In genomic region chr19:60874064-60874694, GRCm38 (mm10) we compare ENCODE assay signal across 8 mouse cellular contexts. TPM values are rescaled to one million over a fixed set of nuclear protein-coding genes. Genes with fewer than 3 reads are reported as not detected.
DNase-seq lines count a peak whose midpoint lies in the region; ATAC-seq and TF ChIP-seq lines count a peak whose summit lies in the region.

Prdx3 (minus strand) TSS chr19:60874556.

- peak; percentile 99 for DNase-seq in MEL (ENCODE audit: low read depth, low spot score)
- DNase-seq in cerebellum, adult 2 months: peak; percentile 96
- peak; percentile 92 for DNase-seq in forelimb bud, embryonic 11.5 days (ENCODE audit: low read depth, low spot score)
- peak; percentile 91 for DNase-seq in layer of hippocampus, adult 9-10 months (ENCODE audit: low spot score)
- peak; percentile 78 for DNase-seq in ovary, postnatal 10 days (ENCODE audit: low spot score)
- peak; percentile 96 to 97 for DNase-seq in thymus, postnatal 10 days (ENCODE audit: low spot score in 2 of 2)

- H3K27ac ChIP-seq in MEL (ENCODE audit: control insufficient read depth, low read depth, low read length): peak within 1 kb of the TSS; percentile 96
- peak within 1 kb of the TSS; percentile 23 for H3K27ac ChIP-seq in cerebellum, adult 2 months (ENCODE audit: insufficient read depth, low read length)
- peak within 1 kb of the TSS; percentile 81 for H3K27ac ChIP-seq in lung, embryonic 16.5 days (ENCODE audit: low read length)

- H3K4me1 ChIP-seq in MEL (ENCODE audit: control insufficient read depth in 1 of 2, insufficient read depth in 2 of 2, low read length in 2 of 2): peaks cover 22 to 26% of the 10 kb centered on the region in 2 experiments
- no peaks in the 10 kb centered on the region for H3K4me1 ChIP-seq in cerebellum, adult 2 months (ENCODE audit: control insufficient read depth, insufficient read depth, low read length)
- peaks cover 10% of the 10 kb centered on the region; the same call in 1 of the 2 replicates for H3K4me1 ChIP-seq in lung, embryonic 16.5 days (replicated peaks; ENCODE audit: control insufficient read depth, insufficient read depth, low read length)

- H3K4me2 ChIP-seq in lung, embryonic 16.5 days (ENCODE audit: low read depth, low read length): peak within 1 kb of the TSS; percentile 66

- peak; percentile 94 to 97 for TF ChIP-seq POLR2A in MEL (IDR thresholded peaks at IDR 0.05; ENCODE audit: control insufficient read depth in 1 of 2, insufficient read depth in 1 of 2, low read depth in 1 of 2, low read length in 2 of 2, poor library complexity in 1 of 2)
- peak; percentile 75 for TF ChIP-seq POLR2A in cerebellum, adult 2 months (IDR thresholded peaks at IDR 0.05; ENCODE audit: borderline replicate concordance, insufficient read depth, low read length)

- no peaks in the 10 kb centered on the region for H3K27me3 ChIP-seq in MEL (ENCODE audit: control insufficient read depth in 1 of 2, insufficient read depth in 2 of 2, low read length in 2 of 2)
- no peaks in the 10 kb centered on the region for H3K27me3 ChIP-seq in cerebellum, adult 2 months (ENCODE audit: control insufficient read depth, insufficient read depth, low read length)
- no peaks in the 10 kb centered on the region for H3K27me3 ChIP-seq in lung, embryonic 16.5 days (ENCODE audit: control insufficient read depth, insufficient read depth, low read depth, low read length)

- no peak for TF ChIP-seq RAD21 in MEL (IDR thresholded peaks at IDR 0.05; ENCODE audit: low read depth, low read length)

- peaks cover 18% of the 10 kb centered on the region for H3K79me2 ChIP-seq in MEL (ENCODE audit: control insufficient read depth, insufficient read depth, low read length, poor library complexity)

- peaks cover 20 to 36% of the 10 kb centered on the region in 2 experiments for H3K36me3 ChIP-seq in MEL (ENCODE audit: control insufficient read depth in 1 of 2, insufficient read depth in 2 of 2, low read length in 2 of 2)
- peaks cover 8% of the 10 kb centered on the region for H3K36me3 ChIP-seq in lung, embryonic 16.5 days (ENCODE audit: control insufficient read depth, insufficient read depth, low read length)

- TF ChIP-seq CTCF in MEL (IDR thresholded peaks at IDR 0.05 in 2 of 3, conservative IDR thresholded peaks at IDR 0.05 in 1 of 3; ENCODE audit: control insufficient read depth in 1 of 3, insufficient read depth in 1 of 3, low read depth in 2 of 3, low read length in 3 of 3, poor library complexity in 1 of 3, severe bottlenecking in 1 of 3): no peak
- TF ChIP-seq CTCF in cerebellum, adult 2 months (IDR thresholded peaks at IDR 0.05; ENCODE audit: borderline replicate concordance, insufficient read depth, low read depth, low read length): no peak

- peak; percentile 99 for ATAC-seq in hematopoietic stem cell, adult 5-6 weeks (replicated peaks in 1 of 2; ENCODE audit: insufficient read depth in 1 of 2, low FRiP score in 2 of 2, low TSS enrichment in 1 of 2, low read depth in 1 of 2, poor library complexity in 2 of 2, severe bottlenecking in 2 of 2)
- peak; percentile 99 for ATAC-seq in lung, embryonic 16.5 days (ENCODE audit: low read depth)

- no peak; a peak in 1 of 4 replicates for TF ChIP-seq EP300 in MEL (IDR thresholded peaks at IDR 0.05; ENCODE audit: low read depth in 1 of 2, low read length in 2 of 2)

- peak within 1 kb of the TSS; percentile 59 to 97 for H3K4me3 ChIP-seq in MEL (ENCODE audit: control insufficient read depth in 1 of 2, insufficient read depth in 1 of 2, low read depth in 2 of 2, low read length in 2 of 2)
- peak within 1 kb of the TSS; percentile 53 for H3K4me3 ChIP-seq in cerebellum, adult 2 months (replicated peaks; ENCODE audit: insufficient read depth, low read depth, low read length)
- peak within 1 kb of the TSS; percentile 69 for H3K4me3 ChIP-seq in lung, embryonic 16.5 days (ENCODE audit: low read length)

- peak within 1 kb of the TSS; percentile 72 for H3K9ac ChIP-seq in MEL (ENCODE audit: control insufficient read depth, low read depth, low read length, poor library complexity, severe bottlenecking)
- H3K9ac ChIP-seq in lung, embryonic 16.5 days (ENCODE audit: low read length): peak within 1 kb of the TSS; percentile 74

- under 1% methylated on average over 28 of the region's 28 CpGs for WGBS in cerebellum, adult 2 months
- under 1% methylated on average over 28 of the region's 28 CpGs for WGBS in lung, embryonic 16.5 days

- H3K9me3 ChIP-seq in MEL (replicated peaks; ENCODE audit: insufficient read depth, low read length): no peaks in the 10 kb centered on the region
- no peaks in the 10 kb centered on the region for H3K9me3 ChIP-seq in lung, embryonic 16.5 days (ENCODE audit: control insufficient read depth, low read length)

TF ChIP-seq in MEL, 35 proteins besides CTCF, POLR2A, EP300 and RAD21:
- TF ChIP-seq CHD2 (IDR thresholded peaks at IDR 0.05; ENCODE audit: low read length): no peak
- TF ChIP-seq ZC3H11A (IDR thresholded peaks at IDR 0.05; ENCODE audit: low read depth, low read length): no peak
- no peak for TF ChIP-seq ZKSCAN1 (IDR thresholded peaks at IDR 0.05; ENCODE audit: low read depth, low read length)
- no peak for TF ChIP-seq JUND (IDR thresholded peaks at IDR 0.05; ENCODE audit: low read depth, low read length)
- no peak for TF ChIP-seq ZNF384 (IDR thresholded peaks at IDR 0.05; ENCODE audit: low read depth, low read length)
- no peak for TF ChIP-seq USF1 (IDR thresholded peaks at IDR 0.05; ENCODE audit: low read depth, low read length)
- no peak for TF ChIP-seq GATA1 (IDR thresholded peaks at IDR 0.05; ENCODE audit: low read depth, low read length)
- TF ChIP-seq SIN3A (IDR thresholded peaks at IDR 0.05; ENCODE audit: low read length): no peak; the same call in 1 of the 2 replicates
- no peak; the same call in 1 of the 2 replicates for TF ChIP-seq CHD1 (IDR thresholded peaks at IDR 0.05; ENCODE audit: low read depth, low read length)
- no peak for TF ChIP-seq TAL1 (IDR thresholded peaks at IDR 0.05; ENCODE audit: low read length)
- TF ChIP-seq MYB (IDR thresholded peaks at IDR 0.05; ENCODE audit: low read depth, low read length): no peak
- no peak for TF ChIP-seq RCOR1 (IDR thresholded peaks at IDR 0.05; ENCODE audit: low read depth, low read length)
- peak; percentile 68 for TF ChIP-seq MAX (IDR thresholded peaks at IDR 0.05; ENCODE audit: low read length)
- TF ChIP-seq NRF1 (IDR thresholded peaks at IDR 0.05; ENCODE audit: insufficient read depth, low read depth, low read length, poor library complexity, severe bottlenecking): peak; percentile 65
- no peak for TF ChIP-seq ELF1 (IDR thresholded peaks at IDR 0.05; ENCODE audit: low read depth, low read length)
- no peak for TF ChIP-seq GABPA (IDR thresholded peaks at IDR 0.05; ENCODE audit: low read depth, low read length)
- no peak for TF ChIP-seq MAFK (IDR thresholded peaks at IDR 0.05; ENCODE audit: borderline replicate concordance, low read depth, low read length)
- TF ChIP-seq ZMIZ1 (IDR thresholded peaks at IDR 0.05; ENCODE audit: low read depth, low read length): peak; percentile 90; the same call in 1 of the 2 replicates
- TF ChIP-seq MAZ (IDR thresholded peaks at IDR 0.05; ENCODE audit: low read depth, low read length): no peak
- peak; percentile 76; the same call in 1 of the 2 replicates for TF ChIP-seq UBTF (IDR thresholded peaks at IDR 0.05; ENCODE audit: borderline replicate concordance, insufficient read depth, low read depth, low read length)
- TF ChIP-seq BHLHE40 (IDR thresholded peaks at IDR 0.05; ENCODE audit: borderline replicate concordance, low read depth, low read length): no peak
- TF ChIP-seq POLR2AphosphoS5 (IDR thresholded peaks at IDR 0.05; ENCODE audit: borderline replicate concordance, low read depth, low read length): 0 out of 2 replicates have a peak, but pooled peaks have one; percentile 95
- TF ChIP-seq SMC3 (IDR thresholded peaks at IDR 0.05; ENCODE audit: low read depth, low read length): no peak
- peak; percentile 91 for TF ChIP-seq TBP (IDR thresholded peaks at IDR 0.05; ENCODE audit: low read depth, low read length)
- TF ChIP-seq ETS1 (IDR thresholded peaks at IDR 0.05; ENCODE audit: low read depth, low read length): no peak
- no peak for TF ChIP-seq E2F4 (IDR thresholded peaks at IDR 0.05; ENCODE audit: borderline replicate concordance, low read depth, low read length)
- TF ChIP-seq MYC (IDR thresholded peaks at IDR 0.05; ENCODE audit: low read depth, low read length): peak; percentile 61
- peak; percentile 75 for TF ChIP-seq TCF12 (IDR thresholded peaks at IDR 0.05; ENCODE audit: low read depth, low read length)
- TF ChIP-seq NELFE (IDR thresholded peaks at IDR 0.05; ENCODE audit: low read depth, low read length): peak; percentile 94
- peak; percentile 81 for TF ChIP-seq MXI1 (IDR thresholded peaks at IDR 0.05; ENCODE audit: low read depth, low read length)
- no peak for TF ChIP-seq KAT2A (conservative IDR thresholded peaks at IDR 0.05; ENCODE audit: low read depth, low read length)
- TF ChIP-seq MEF2A (IDR thresholded peaks at IDR 0.05; ENCODE audit: extremely low read depth, insufficient replicate concordance, low read depth, low read length, poor library complexity, severe bottlenecking): no peak; the same call in 1 of the 2 replicates
- TF ChIP-seq USF2 (IDR thresholded peaks at IDR 0.05; ENCODE audit: borderline replicate concordance in 1 of 2, insufficient read depth in 1 of 2, low read depth in 1 of 2, low read length in 2 of 2): no peak
- TF ChIP-seq POLR2AphosphoS2 (IDR thresholded peaks at IDR 0.05; ENCODE audit: low read length): peak; percentile 94
- peak; percentile 63; the same call in 1 of the 2 replicates for TF ChIP-seq HCFC1 (IDR thresholded peaks at IDR 0.05; ENCODE audit: low read depth, low read length)

RNA-seq across cellular contexts. Expression of gene Prdx3, which starts in this region (rescaled TPM):
- 267 and 271 TPM in 2 replicates for total RNA-seq in MEL (2012; rRNA removed)
- 100 to 1,000 TPM in 1 of 2 experiments, not detected in 1; 332 TPM for polyA plus RNA-seq in MEL (2012; ENCODE audit: insufficient read depth in 1 of 2, insufficient read length in 2 of 2, low read depth in 1 of 2, low replicate concordance in 2 of 2, missing spikeins in 1 of 2)
- 139 and 144 TPM in 2 replicates for polyA plus RNA-seq in cerebellum, adult 2 months (2012; rRNA removed)
- total RNA-seq in hematopoietic stem cell, adult 5-6 weeks (2017): 66.0 and 122 TPM in 2 replicates
- 111 and 120 TPM in 2 replicates for polyA plus RNA-seq in lung, embryonic 16.5 days (2015; fragmentation: Nextera tagmentation; extraction: Ambion mirVana)

Comparison
In these comparisons a context has a peak if more than half of its experiments do, and no peak if none do; other contexts are left out.
1. Peak in every context shown above with its lines: DNase-seq, ATAC-seq, H3K4me3 ChIP-seq and H3K27ac ChIP-seq.
2. H3K27ac ChIP-seq: peak in every context shown above with its lines; median percentile 96 in MEL; 81 in lung, embryonic 16.5 days; 23 in cerebellum, adult 2 months.